ENCODE assay signal across 17 mouse cellular contexts in the genomic region with DNA sequence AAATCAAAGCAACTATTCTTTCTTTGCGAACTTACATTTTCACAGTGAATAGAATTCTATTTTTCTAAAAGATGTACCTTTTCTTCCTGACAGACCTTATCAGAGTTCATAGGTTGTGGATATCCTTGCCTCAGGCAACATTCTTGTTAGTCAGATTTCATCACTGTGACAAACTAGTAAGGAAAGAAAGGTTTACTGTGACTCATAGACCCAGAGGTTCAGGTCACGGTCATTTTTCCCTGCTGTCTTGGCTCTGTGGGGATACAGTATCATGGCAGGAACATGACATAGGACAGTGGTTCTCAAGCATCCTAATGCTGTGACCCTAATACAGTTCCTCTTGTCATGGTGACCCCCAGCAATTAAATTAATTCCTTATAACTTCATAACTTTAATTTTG.
"Had no signal": no experiment of that assay in that cellular context is flagged by ENCODE, and none has a peak within 500 bp of the region (broad histone marks: within the 10 kb centered on the region; RNA-seq: fewer than 3 reads in every experiment).

No protein-coding gene starts in this region.

- H3K4me3 ChIP-seq: myocyte; neural tube, embryonic 13.5 days; neural tube, embryonic 15.5 days had no signal

- ATAC-seq: midbrain, embryonic 16.5 days had no signal

- H3K27me3 ChIP-seq: neural tube, embryonic 13.5 days; neural tube, embryonic 15.5 days had no signal

- H3K36me3 ChIP-seq: neural tube, embryonic 13.5 days; neural tube, embryonic 15.5 days had no signal

- H3K27ac ChIP-seq: neural tube, embryonic 13.5 days; neural tube, embryonic 15.5 days had no signal

- H3K9me3 ChIP-seq: neural tube, embryonic 13.5 days; neural tube, embryonic 15.5 days had no signal

- H3K4me2 ChIP-seq: lung, embryonic 14.5 days; midbrain, embryonic 11.5 days; neural tube, embryonic 13.5 days; neural tube, embryonic 15.5 days had no signal

- DNase-seq: lung, adult 18-20 months; lung, embryonic 14.5 days; lung, postnatal 10 days; lung, postnatal 4 days; midbrain, embryonic 14.5 days; retina, postnatal 1 day; right cerebral cortex, postnatal 25 days; right cerebral cortex, postnatal 4 days; spleen, adult 18-20 months; thymus, adult 18-20 months; thymus, postnatal 14 days; thymus, postnatal 36 days had no signal

- H3K9ac ChIP-seq: lung, embryonic 14.5 days; neural tube, embryonic 13.5 days; neural tube, embryonic 15.5 days had no signal
